In the genomic region with DNA sequence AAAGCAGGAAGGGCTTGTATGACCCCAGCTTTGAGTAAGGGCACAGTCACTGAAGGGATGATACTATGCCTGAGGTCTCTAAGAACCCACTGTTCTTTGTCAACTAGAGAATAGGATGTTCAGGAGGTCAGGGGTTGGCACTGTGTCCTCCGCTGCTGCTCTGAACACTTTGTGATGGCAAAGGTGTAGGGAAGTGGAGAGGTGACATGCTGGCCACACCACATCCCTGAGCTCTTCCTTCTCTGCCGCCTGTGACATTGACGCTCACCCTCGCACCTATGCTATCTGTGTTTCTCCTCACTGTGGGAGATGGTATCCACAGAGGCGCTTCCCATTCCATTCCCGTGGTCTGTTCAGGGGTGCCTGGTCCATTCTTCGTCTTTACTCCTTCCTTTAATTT, we compare ENCODE assay signal across 24 mouse cellular contexts.
"Had no signal": no experiment of that assay in that cellular context is flagged by ENCODE, and none has a peak within 500 bp of the region (broad histone marks: within the 10 kb centered on the region; RNA-seq: fewer than 3 reads in every experiment).

No protein-coding gene starts in this region.

- H3K4me2 ChIP-seq: heart, embryonic 12.5 days; hindbrain, embryonic 12.5 days; hindbrain, embryonic 14.5 days; limb, embryonic 12.5 days had no signal

- ATAC-seq: forebrain, embryonic 16.5 days; hindbrain, embryonic 16.5 days; inflammation-experienced regulatory T-cells, adult 6 months; intestine, postnatal 0 days had no signal

- H3K27me3 ChIP-seq: heart, embryonic 12.5 days; limb, embryonic 12.5 days had no signal

- H3K9me3 ChIP-seq: heart, embryonic 12.5 days; hindbrain, embryonic 10.5 days; hindbrain, embryonic 12.5 days; limb, embryonic 10.5 days; limb, embryonic 12.5 days had no signal

- DNase-seq: gastrocnemius, adult 2 months; gastrocnemius, postnatal 10 days; gastrocnemius, postnatal 25 days; heart, adult 2 months; heart, postnatal 10 days; heart, postnatal 4 days; kidney, adult 18-20 months; kidney, adult 8-10 months; kidney, postnatal 10 days; kidney, postnatal 25 days; kidney, postnatal 4 days; liver had no signal

- H3K27ac ChIP-seq: gastrocnemius, adult 2 months; heart, adult 2 months; hindbrain, embryonic 10.5 days; hindbrain, embryonic 12.5 days; hindbrain, embryonic 14.5 days; layer of hippocampus, adult 2 months; left cerebral cortex, adult 2 months; limb, embryonic 10.5 days; limb, embryonic 12.5 days had no signal

- H3K9ac ChIP-seq: heart, embryonic 12.5 days; hindbrain, embryonic 12.5 days; hindbrain, embryonic 14.5 days; limb, embryonic 12.5 days had no signal

- H3K36me3 ChIP-seq: hindbrain, embryonic 10.5 days; hindbrain, embryonic 12.5 days had no signal

- H3K4me3 ChIP-seq: gastrocnemius, adult 2 months; heart, adult 2 months; heart, embryonic 12.5 days; hindbrain, embryonic 10.5 days; hindbrain, embryonic 12.5 days; layer of hippocampus, adult 2 months; left cerebral cortex, adult 2 months; limb, embryonic 10.5 days; limb, embryonic 12.5 days had no signal
